In the genomic region with DNA sequence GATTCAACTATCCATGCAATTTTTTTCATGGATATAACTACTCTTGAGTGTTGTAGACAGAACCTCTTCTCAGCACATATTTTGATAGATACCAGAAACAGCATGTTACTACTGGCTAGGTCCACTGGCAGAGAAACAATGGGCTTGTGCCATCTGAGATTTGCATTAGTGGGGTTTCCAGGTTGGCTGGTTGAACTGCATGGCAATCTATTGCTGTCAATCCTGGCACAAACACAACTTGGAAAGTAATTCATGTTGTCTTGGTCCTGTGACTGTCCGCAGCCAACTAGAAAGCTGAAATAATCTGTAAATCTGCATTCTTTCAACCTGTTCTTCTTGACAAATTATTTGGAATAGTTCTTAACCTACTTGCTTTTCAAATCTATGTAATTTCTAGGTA, we compare ENCODE assay signal across 19 mouse cellular contexts. TPM values are rescaled to one million over a fixed set of nuclear protein-coding genes. Genes with fewer than 3 reads are reported as not detected.
DNase-seq lines count a peak whose midpoint lies in the region; ATAC-seq and TF ChIP-seq lines count a peak whose summit lies in the region.
"Had no signal": no experiment of that assay in that cellular context is flagged by ENCODE, and none has a peak within 500 bp of the region (broad histone marks: within the 10 kb centered on the region; RNA-seq: fewer than 3 reads in every experiment).

No protein-coding gene starts in this region.

- no peaks in the 10 kb centered on the region for H3K4me1 ChIP-seq in forebrain, postnatal 0 days (ENCODE audit: insufficient read depth)
- no peaks in the 10 kb centered on the region for H3K4me1 ChIP-seq in forebrain, embryonic 14.5 days (ENCODE audit: control insufficient read depth, insufficient read depth, low read length)
- peaks cover 4% of the 10 kb centered on the region; the same call in 1 of the 2 replicates for H3K4me1 ChIP-seq in intestine, embryonic 15.5 days (replicated peaks)
- H3K4me1 ChIP-seq in intestine, embryonic 16.5 days (ENCODE audit: control insufficient read depth, insufficient read depth, low read length), result peaks cover 10% of the 10 kb centered on the region
- H3K4me1 ChIP-seq: embryonic facial prominence, embryonic 13.5 days; forebrain, embryonic 10.5 days; forebrain, embryonic 15.5 days; heart, embryonic 13.5 days; hindbrain, embryonic 13.5 days had no signal

- peak; percentile 29; the same call in 1 of the 2 replicates for ATAC-seq in forebrain, postnatal 0 days
- no peak for ATAC-seq in forebrain, embryonic 14.5 days
- no peak for ATAC-seq in intestine, embryonic 15.5 days
- no peak for ATAC-seq in intestine, embryonic 16.5 days
- ATAC-seq: forebrain, embryonic 15.5 days had no signal

- no peak overlapping the region for H3K4me2 ChIP-seq in forebrain, postnatal 0 days (ENCODE audit: low read depth)
- H3K4me2 ChIP-seq in forebrain, embryonic 14.5 days (ENCODE audit: low read length), result no peak overlapping the region
- no peak overlapping the region for H3K4me2 ChIP-seq in intestine, embryonic 15.5 days (replicated peaks)
- no peak overlapping the region for H3K4me2 ChIP-seq in intestine, embryonic 16.5 days (ENCODE audit: low read depth, low read length)
- H3K4me2 ChIP-seq: embryonic facial prominence, embryonic 13.5 days; forebrain, embryonic 15.5 days; heart, embryonic 13.5 days; hindbrain, embryonic 13.5 days had no signal

- H3K36me3 ChIP-seq in forebrain, postnatal 0 days (ENCODE audit: insufficient read depth), result no peaks in the 10 kb centered on the region
- no peaks in the 10 kb centered on the region for H3K36me3 ChIP-seq in forebrain, embryonic 14.5 days (ENCODE audit: control insufficient read depth, insufficient read depth, low read length)
- no peaks in the 10 kb centered on the region for H3K36me3 ChIP-seq in intestine, embryonic 15.5 days
- no peaks in the 10 kb centered on the region for H3K36me3 ChIP-seq in intestine, embryonic 16.5 days (ENCODE audit: control insufficient read depth, insufficient read depth, low read length)
- H3K36me3 ChIP-seq: embryonic facial prominence, embryonic 13.5 days; forebrain, embryonic 10.5 days; forebrain, embryonic 15.5 days; G1E; heart, embryonic 13.5 days; hindbrain, embryonic 13.5 days had no signal

- H3K27me3 ChIP-seq in forebrain, postnatal 0 days (ENCODE audit: insufficient read depth, low read length), result no peaks in the 10 kb centered on the region
- no peaks in the 10 kb centered on the region for H3K27me3 ChIP-seq in forebrain, embryonic 14.5 days (replicated peaks; ENCODE audit: control insufficient read depth, insufficient read depth, low read length)
- H3K27me3 ChIP-seq in intestine, embryonic 15.5 days (replicated peaks), result no peaks in the 10 kb centered on the region
- no peaks in the 10 kb centered on the region for H3K27me3 ChIP-seq in intestine, embryonic 16.5 days (replicated peaks; ENCODE audit: control insufficient read depth, insufficient read depth, low read length)
- H3K27me3 ChIP-seq: embryonic facial prominence, embryonic 13.5 days; forebrain, embryonic 15.5 days; hindbrain, embryonic 13.5 days had no signal

- no peak overlapping the region for H3K4me3 ChIP-seq in forebrain, postnatal 0 days (ENCODE audit: low read depth, low read length)
- H3K4me3 ChIP-seq in forebrain, embryonic 14.5 days (ENCODE audit: low read depth, low read length), result no peak overlapping the region
- no peak overlapping the region for H3K4me3 ChIP-seq in intestine, embryonic 15.5 days (replicated peaks)
- no peak overlapping the region for H3K4me3 ChIP-seq in intestine, embryonic 16.5 days (ENCODE audit: low read length)
- H3K4me3 ChIP-seq: embryonic facial prominence, embryonic 13.5 days; forebrain, embryonic 10.5 days; forebrain, embryonic 15.5 days; heart, embryonic 13.5 days; hindbrain, embryonic 13.5 days had no signal

- WGBS in forebrain, postnatal 0 days, result 66% methylated on average over 1 of the region's 1 CpGs
- WGBS in forebrain, embryonic 14.5 days, result 91% methylated on average over 1 of the region's 1 CpGs
- 88% methylated on average over 1 of the region's 1 CpGs for WGBS in intestine, embryonic 15.5 days
- 93% methylated on average over 1 of the region's 1 CpGs for WGBS in intestine, embryonic 16.5 days

- TF ChIP-seq CTCF in forebrain, postnatal 0 days (IDR thresholded peaks at IDR 0.05; ENCODE audit: low read depth), result no peak

- peak; percentile 66 for DNase-seq in forebrain, postnatal 0 days
- no peak for DNase-seq in forebrain, embryonic 14.5 days (ENCODE audit: low spot score)
- peak; percentile 27 for DNase-seq in adipocyte (ENCODE audit: low spot score)
- DNase-seq in fat pad, adult 2 months (ENCODE audit: extremely low read depth, low read depth, low spot score), result peak; percentile 88
- no peak for DNase-seq in ovary, postnatal 10 days (ENCODE audit: low spot score)
- DNase-seq: adrenal gland, postnatal 10 days; cerebellum, adult 18-20 months; cerebellum, adult 9-11 months; gastrocnemius, postnatal 14 days; heart, postnatal 4 days; kidney, adult 18-20 months had no signal

- H3K9ac ChIP-seq in forebrain, postnatal 0 days, result no peak overlapping the region
- no peak overlapping the region for H3K9ac ChIP-seq in forebrain, embryonic 14.5 days (ENCODE audit: low read length)
- H3K9ac ChIP-seq in intestine, embryonic 15.5 days, result no peak overlapping the region
- no peak overlapping the region for H3K9ac ChIP-seq in intestine, embryonic 16.5 days (ENCODE audit: low read depth, low read length)
- H3K9ac ChIP-seq: embryonic facial prominence, embryonic 13.5 days; forebrain, embryonic 15.5 days; heart, embryonic 13.5 days; hindbrain, embryonic 13.5 days had no signal

- no peaks in the 10 kb centered on the region for H3K9me3 ChIP-seq in forebrain, postnatal 0 days (ENCODE audit: low read length)
- no peaks in the 10 kb centered on the region for H3K9me3 ChIP-seq in forebrain, embryonic 14.5 days (replicated peaks; ENCODE audit: control insufficient read depth, low read length)
- H3K9me3 ChIP-seq in intestine, embryonic 15.5 days, result no peaks in the 10 kb centered on the region
- H3K9me3 ChIP-seq in intestine, embryonic 16.5 days (ENCODE audit: control insufficient read depth, low read length), result no peaks in the 10 kb centered on the region
- H3K9me3 ChIP-seq: embryonic facial prominence, embryonic 13.5 days; forebrain, embryonic 10.5 days; forebrain, embryonic 15.5 days; G1E; heart, embryonic 13.5 days; hindbrain, embryonic 13.5 days had no signal

- no peak overlapping the region for H3K27ac ChIP-seq in forebrain, postnatal 0 days (ENCODE audit: low read depth, low read length)
- H3K27ac ChIP-seq in forebrain, embryonic 14.5 days (ENCODE audit: low read depth, low read length), result no peak overlapping the region
- 0 out of 2 replicates have a peak overlapping the region, but pooled peaks have one; percentile 48 for H3K27ac ChIP-seq in intestine, embryonic 15.5 days
- H3K27ac ChIP-seq in intestine, embryonic 16.5 days (ENCODE audit: low read length), result no peak overlapping the region
- H3K27ac ChIP-seq: embryonic facial prominence, embryonic 13.5 days; forebrain, embryonic 10.5 days; forebrain, embryonic 15.5 days; heart, embryonic 13.5 days; hindbrain, embryonic 13.5 days had no signal

RNA-seq across cellular contexts. Expression of a gene that starts 15.7 kb away (rescaled TPM):
- 175 and 198 TPM in 2 replicates for total RNA-seq in forebrain, postnatal 0 days (2014; rRNA removed)
- polyA plus RNA-seq in forebrain, postnatal 0 days (2015; fragmentation: Nextera tagmentation; extraction: Ambion mirVana), result 152 and 184 TPM in 2 replicates
- polyA plus RNA-seq in forebrain, embryonic 14.5 days (2014; fragmentation: Nextera tagmentation; extraction: Ambion mirVana), result 163 and 183 TPM in 2 replicates
- polyA plus RNA-seq in intestine, embryonic 15.5 days (2015; fragmentation: Nextera tagmentation; extraction: Ambion mirVana), result 331 and 342 TPM in 2 replicates
- polyA plus RNA-seq in intestine, embryonic 16.5 days (2015; fragmentation: Nextera tagmentation; extraction: Ambion mirVana), result 341 and 355 TPM in 2 replicates

RNA-seq across cellular contexts. Expression of a gene that starts 16.2 kb away (rescaled TPM):
- total RNA-seq in forebrain, postnatal 0 days (2014; rRNA removed), result 0.38 and 1.2 TPM in 2 replicates
- polyA plus RNA-seq in forebrain, postnatal 0 days (2015; fragmentation: Nextera tagmentation; extraction: Ambion mirVana), result 0.23 and 0.65 TPM in 2 replicates
- polyA plus RNA-seq in forebrain, embryonic 14.5 days (2014; fragmentation: Nextera tagmentation; extraction: Ambion mirVana), result 0.13 and 0.37 TPM in 2 replicates
- 0.55 and 0.62 TPM in 2 replicates for polyA plus RNA-seq in intestine, embryonic 15.5 days (2015; fragmentation: Nextera tagmentation; extraction: Ambion mirVana)
- polyA plus RNA-seq in intestine, embryonic 16.5 days (2015; fragmentation: Nextera tagmentation; extraction: Ambion mirVana), result 0.34 and 0.54 TPM in 2 replicates

RNA-seq across cellular contexts. Expression of a gene that starts 58.8 kb away (rescaled TPM):
- total RNA-seq in forebrain, postnatal 0 days (2014; rRNA removed), result 5.9 and 10.4 TPM in 2 replicates
- 3.1 and 4.2 TPM in 2 replicates for polyA plus RNA-seq in forebrain, postnatal 0 days (2015; fragmentation: Nextera tagmentation; extraction: Ambion mirVana)
- 12.1 and 16.1 TPM in 2 replicates for polyA plus RNA-seq in forebrain, embryonic 14.5 days (2014; fragmentation: Nextera tagmentation; extraction: Ambion mirVana)
- polyA plus RNA-seq in intestine, embryonic 15.5 days (2015; fragmentation: Nextera tagmentation; extraction: Ambion mirVana), result 19.5 and 23.3 TPM in 2 replicates
- 12.8 and 15.4 TPM in 2 replicates for polyA plus RNA-seq in intestine, embryonic 16.5 days (2015; fragmentation: Nextera tagmentation; extraction: Ambion mirVana)

Comparison
In these comparisons a context has a peak if more than half of its experiments do, and no peak if none do; other contexts are left out.
1. DNase-seq: peak in forebrain, postnatal 0 days (single experiment), adipocyte (single experiment) and fat pad, adult 2 months (single experiment); none in forebrain, embryonic 14.5 days (single experiment) and ovary, postnatal 10 days (single experiment).